Mouse (Mus musculus) adrenal gland, postnatal 10 days (tissue): ENCODE data around the gene Gigyf1. TPM values are rescaled to one million over a fixed set of nuclear protein-coding genes. Genes with fewer than 3 reads are reported as not detected.

ENCODE experiments used
- DNase-seq: peaks from one replicate; pipeline ENCODE4 v3.0.0; 2021; ENCODE audit warnings: mixed read lengths
- microRNA-seq: library from miRNA; unstranded; fragments of <30 nt; microRNA quantifications from one replicate; pipeline ENCODE4 v1.2.0, GENCODE M21; 2021
- total RNA-seq, 2 experiments: library from RNA; stranded (reverse); gene quantifications; 2 replicates each; pipeline ENCODE4 v1.2.3; 2021

The Gigyf1 gene
- total RNA-seq, 2 experiments from 2014 or later: 24.2 to 39.1 TPM

GRCm38 (mm10) chr5:137570691-137571586 lies 52.6 kb downstream of the Gigyf1 start:
- no peak for DNase-seq

- DNase-seq: peak; percentile 70
Measured at GRCm38 (mm10) chr5:137574470-137574901, 56.1 kb downstream of the Gigyf1 start.

Small RNA genes within 50 kb of the gene (microRNA-seq; reads per million reads assigned to microRNA genes)
- gene Mir6418: 1.4 reads per million

Other genes starting within 250 kb of the Gigyf1 start
- gene Ache, start 231.0 kb upstream of the Gigyf1 start, total RNA-seq: 10 to 100 TPM; 11.6 to 21.3 TPM
- gene Ufsp1, start 223.9 kb upstream of the Gigyf1 start, total RNA-seq: 10 to 100 TPM in 1 of 2 experiments, 1 to 10 TPM in 1; 7.6 to 11.5 TPM
- gene Srrt, start 210.9 kb upstream of the Gigyf1 start, total RNA-seq: 100 to 1,000 TPM; 130 to 173 TPM
- 10 to 100 TPM; 33.6 to 36.8 TPM for gene Trip6, start 204.1 kb upstream of the Gigyf1 start, total RNA-seq
- 10 to 100 TPM in 1 of 2 experiments, 1 to 10 TPM in 1; 9.2 to 12.6 TPM for gene Slc12a9, start 185.0 kb upstream of the Gigyf1 start, total RNA-seq
- 10 to 100 TPM; 71.9 to 73.6 TPM for gene Ephb4, start 168.4 kb upstream of the Gigyf1 start, total RNA-seq
- gene Zan, start 41.5 kb upstream of the Gigyf1 start, total RNA-seq: under 1 TPM; 0.09 to 0.15 TPM
- gene Pop7, start 16.0 kb upstream of the Gigyf1 start, total RNA-seq: 10 to 100 TPM; 23.8 to 27.2 TPM
- gene Epo, start 14.7 kb downstream of the Gigyf1 start, total RNA-seq: not detected
- 100 to 1,000 TPM; 592 to 682 TPM for gene Gnb2, start 15.0 kb downstream of the Gigyf1 start, total RNA-seq
- 1 to 10 TPM; 3.2 to 4.6 TPM for gene Actl6b, start 35.0 kb downstream of the Gigyf1 start, total RNA-seq
- gene Tfr2, start 51.3 kb downstream of the Gigyf1 start, total RNA-seq: 10 to 100 TPM; 18.8 to 42.1 TPM
- gene Mospd3, start 82.5 kb downstream of the Gigyf1 start, total RNA-seq: 10 to 100 TPM; 43.3 to 47.4 TPM
- 100 to 1,000 TPM; 347 to 368 TPM for gene Pcolce, start 95.2 kb downstream of the Gigyf1 start, total RNA-seq
- gene Fbxo24, start 110.5 kb downstream of the Gigyf1 start, total RNA-seq: 1 to 10 TPM in 1 of 2 experiments, under 1 TPM in 1; 0.51 to 1.2 TPM
- gene Lrch4, start 110.6 kb downstream of the Gigyf1 start, total RNA-seq: 10 to 100 TPM; 25.0 to 29.9 TPM
- gene Gm20605, start 110.6 kb downstream of the Gigyf1 start, total RNA-seq: 10 to 100 TPM in 1 of 2 experiments, 1 to 10 TPM in 1; 5.7 to 10.6 TPM
- 1 to 10 TPM; 4.2 to 9.7 TPM for gene Sap25, start 122.8 kb downstream of the Gigyf1 start, total RNA-seq
- 1 to 10 TPM; 2.1 to 4.0 TPM for gene Irs3, start 127.2 kb downstream of the Gigyf1 start, total RNA-seq
- 10 to 100 TPM; 21.0 to 21.9 TPM for gene Agfg2, start 166.2 kb downstream of the Gigyf1 start, total RNA-seq
- 1 to 10 TPM; 4.9 to 6.5 TPM for gene Nyap1, start 223.1 kb downstream of the Gigyf1 start, total RNA-seq
- gene Tsc22d4, start 227.2 kb downstream of the Gigyf1 start, total RNA-seq: 100 to 1,000 TPM in 1 of 2 experiments, 10 to 100 TPM in 1; 88.3 to 101 TPM